Mouse (Mus musculus) kidney, postnatal 25 days (tissue): Measurements from ENCODE around the gene Cadps.

ENCODE experiments used
- DNase-seq, 2 experiments: peaks; one replicate each; pipeline ENCODE4 v3.0.0; 2021; ENCODE audit warnings: mixed read lengths in 2 of 2

Gene Cadps

DNA sequence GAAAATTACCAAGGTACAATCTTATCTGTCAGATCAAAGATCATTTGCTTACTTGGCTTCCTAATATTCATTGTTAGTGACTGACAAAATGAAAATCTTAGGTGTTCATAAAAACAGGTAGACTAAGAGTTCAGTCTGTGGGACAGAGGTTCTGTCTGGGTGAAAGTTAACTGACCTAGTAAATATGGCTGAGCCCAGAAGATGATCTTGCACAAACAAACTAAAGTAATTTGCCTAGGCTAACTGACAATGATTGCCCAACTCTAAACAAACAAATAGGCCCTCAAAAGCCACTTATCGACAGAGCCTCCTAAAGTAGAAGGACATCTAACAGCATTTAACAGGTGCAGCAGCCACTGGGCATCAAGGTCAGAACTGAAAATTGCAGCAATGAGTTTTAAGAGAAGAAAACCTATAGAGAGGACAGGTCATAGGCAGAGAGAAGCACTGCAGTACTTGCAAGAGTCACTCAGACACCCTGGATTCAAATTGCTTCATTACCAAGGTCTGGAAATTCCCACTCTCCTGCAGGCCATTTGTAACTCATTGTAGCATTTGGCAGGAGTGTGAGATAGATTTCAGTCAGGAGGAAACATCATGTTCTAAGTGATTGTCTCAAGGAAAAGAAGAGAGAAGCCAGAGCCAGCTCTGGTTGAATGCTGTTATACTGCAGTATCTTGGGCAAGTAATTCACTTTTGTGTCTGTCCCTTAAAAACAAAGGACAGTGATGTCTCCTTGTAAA lies 100.3 kb downstream of the Cadps start:
- DNase-seq: no peak

- DNase-seq: no peak
These were observed 104.1 kb downstream of the Cadps start for GRCm38 (mm10) chr14:12718766-12719165.

GRCm38 (mm10) chr14:12715906-12716659 lies 106.8 kb downstream of the Cadps start:
- no peak for DNase-seq

DNA sequence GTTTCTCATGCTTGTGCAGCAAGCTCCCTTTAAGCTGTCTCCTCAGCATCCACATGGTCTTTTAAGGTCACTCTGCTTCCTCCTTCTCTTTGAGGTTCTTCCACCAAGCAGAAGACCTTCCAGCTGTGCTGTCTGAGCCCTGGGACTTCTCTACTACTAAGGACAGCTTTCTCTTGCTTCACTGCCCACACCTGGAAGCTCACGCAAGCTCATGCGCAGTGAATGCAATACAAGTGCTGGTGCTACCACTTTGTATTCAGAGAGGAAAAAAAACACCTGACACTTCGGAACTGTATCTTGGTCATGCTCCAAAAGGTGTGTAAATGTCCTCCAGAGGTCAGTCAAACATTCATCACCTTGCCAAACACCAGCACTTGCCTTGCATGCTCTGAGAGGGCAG lies 115.5 kb downstream of the Cadps start:
- DNase-seq: no peak

DNA sequence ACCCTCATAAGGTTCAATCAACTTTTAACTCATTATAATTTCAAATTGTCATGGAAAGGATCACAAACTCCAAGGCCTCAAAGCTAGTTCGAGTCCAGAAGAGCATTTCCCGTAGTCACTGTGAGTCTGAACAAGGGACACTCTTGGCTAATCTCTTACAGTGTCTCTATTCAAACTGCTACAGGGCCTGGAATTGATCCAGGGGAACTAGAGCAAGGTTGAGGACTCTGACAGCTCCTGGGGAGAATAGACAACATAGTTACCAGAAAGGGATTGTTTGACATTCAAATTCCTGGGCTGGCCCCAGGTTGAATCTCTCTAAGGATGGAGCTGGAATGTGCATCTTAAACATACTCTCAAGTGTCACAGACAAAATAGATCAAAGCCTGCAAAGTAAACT lies 118.4 kb downstream of the Cadps start:
- no peak for DNase-seq

- DNase-seq: no peak
These were observed 132.7 kb downstream of the Cadps start for GRCm38 (mm10) chr14:12690201-12690600.

DNA sequence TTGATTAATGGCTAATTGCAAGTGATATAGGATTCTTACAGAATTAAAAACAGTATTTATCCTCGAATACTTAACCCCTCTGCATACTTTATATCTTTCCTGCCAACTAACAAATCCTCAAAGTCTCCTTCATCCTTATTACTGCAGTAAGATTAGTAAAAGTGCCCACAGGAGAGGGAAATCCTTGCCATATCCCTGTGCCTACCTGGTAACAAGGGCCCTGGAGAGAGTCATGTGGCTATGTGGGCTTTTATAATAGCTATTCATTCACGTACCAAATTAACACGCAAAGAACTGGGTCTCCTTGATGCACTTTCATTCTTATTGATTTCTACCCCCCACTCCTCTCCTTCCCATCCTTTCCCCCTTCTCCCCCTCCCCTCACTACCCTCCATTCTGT lies 137.9 kb downstream of the Cadps start:
- DNase-seq: no peak

DNA sequence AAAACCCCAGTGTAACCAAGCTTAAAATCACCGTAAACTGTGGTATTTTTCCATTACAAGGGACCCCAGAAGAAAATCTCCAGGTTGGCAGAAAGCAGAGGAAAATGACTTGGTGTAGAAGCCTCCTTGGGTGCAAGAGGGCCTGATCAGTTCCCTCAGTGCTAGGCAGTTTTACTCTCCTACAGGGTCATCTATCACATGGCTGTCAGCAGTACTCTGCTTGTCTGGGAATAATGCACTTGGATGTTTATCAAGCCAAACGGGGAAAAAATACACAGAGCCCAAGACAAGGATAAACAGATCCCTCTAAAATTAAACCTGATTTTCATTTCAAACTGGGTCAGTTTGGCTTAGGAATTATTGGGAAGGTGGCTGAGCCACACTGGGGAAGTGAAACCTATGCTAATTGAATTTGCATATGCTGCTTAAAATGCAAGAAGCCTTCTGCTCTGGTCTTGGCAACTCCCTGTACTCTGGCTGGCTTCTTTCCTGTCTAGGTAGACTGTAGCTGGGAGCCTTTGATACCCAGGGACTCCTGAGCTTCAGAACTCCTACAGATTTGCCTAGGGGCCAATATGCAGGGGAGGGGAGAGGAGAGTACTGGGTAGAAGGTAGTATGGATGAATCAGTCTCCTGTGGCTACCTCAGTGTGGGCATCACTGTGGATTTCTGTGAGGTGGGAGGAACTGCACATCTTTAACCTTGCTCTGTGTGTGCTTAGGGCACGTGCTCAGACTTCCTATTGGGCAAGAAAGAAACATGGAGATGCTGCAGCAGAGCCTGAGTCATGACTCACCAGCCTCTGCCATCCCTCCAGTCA lies 141.8 kb downstream of the Cadps start:
- DNase-seq: no peak

- DNase-seq: no peak
These were observed 161.4 kb downstream of the Cadps start for GRCm38 (mm10) chr14:12661430-12661829.

GRCm38 (mm10) chr14:12657351-12657750 lies 165.5 kb downstream of the Cadps start:
- no peak for DNase-seq

- no peak for DNase-seq
These were observed 179.9 kb downstream of the Cadps start for GRCm38 (mm10) chr14:12642868-12643512.

DNA sequence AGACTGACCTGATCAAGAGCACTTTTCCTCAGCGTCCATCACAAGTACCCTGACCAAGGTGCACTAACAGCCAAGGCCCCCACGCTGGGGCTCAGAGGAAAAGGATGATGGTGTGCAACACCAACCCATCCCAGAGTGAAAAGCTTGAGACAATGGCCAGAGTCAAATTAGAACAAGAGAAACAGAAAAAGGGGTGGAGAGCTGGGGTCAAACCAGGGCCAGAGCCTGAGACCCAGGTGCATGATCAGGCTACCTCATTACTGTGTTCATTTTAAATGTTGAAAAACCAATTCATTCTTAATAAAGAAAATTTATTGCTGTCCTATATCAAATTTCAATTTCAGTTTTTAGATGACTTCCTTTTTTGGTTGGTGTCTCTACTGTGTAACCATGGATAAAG lies 184.1 kb downstream of the Cadps start:
- no peak for DNase-seq

- DNase-seq: no peak
These were observed 185.6 kb downstream of the Cadps start for GRCm38 (mm10) chr14:12637121-12637754.

GRCm38 (mm10) chr14:12624256-12625130 lies 198.4 kb downstream of the Cadps start:
- no peak for DNase-seq

DNA sequence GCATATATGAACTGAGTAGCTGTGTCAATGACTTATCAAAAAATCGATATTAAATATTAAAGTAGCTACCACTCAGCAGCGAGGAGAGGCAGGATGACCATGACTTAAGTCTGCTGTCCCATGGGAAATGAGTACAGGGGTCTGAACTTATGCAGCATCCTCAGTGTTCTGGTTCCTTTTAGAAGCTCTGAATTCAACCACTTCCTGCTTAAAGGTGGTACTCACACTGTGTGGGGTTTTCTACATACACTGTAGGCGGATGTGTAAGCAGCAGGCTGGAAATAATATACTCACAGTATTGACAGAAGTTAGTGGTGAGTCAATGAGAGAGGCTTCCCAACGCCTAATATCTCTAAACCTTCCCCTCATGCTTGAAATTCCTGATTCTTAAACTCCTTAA lies 215.9 kb downstream of the Cadps start:
- no peak for DNase-seq

DNA sequence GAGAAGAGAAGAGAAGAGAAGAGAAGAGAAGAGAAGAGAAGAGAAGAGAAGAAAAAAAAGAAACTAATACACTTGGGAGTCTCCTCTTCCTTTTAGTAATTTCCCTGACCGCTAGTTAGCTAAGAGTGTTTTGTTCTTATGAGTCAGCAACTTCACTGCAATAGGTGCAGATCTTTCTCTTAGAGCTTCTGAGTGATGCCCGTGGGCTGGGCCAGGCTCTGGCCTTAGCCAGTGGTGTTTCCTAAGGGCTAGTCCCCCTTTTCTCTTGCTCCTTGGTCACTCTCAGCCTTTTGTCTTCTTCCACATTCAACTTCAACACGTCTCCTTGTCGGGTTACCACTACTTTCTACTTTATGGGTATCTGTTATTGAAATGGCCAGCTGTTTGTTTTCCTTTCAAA lies 216.7 kb downstream of the Cadps start:
- no peak for DNase-seq

GRCm38 (mm10) chr14:12602080-12602479 lies 220.8 kb downstream of the Cadps start:
- no peak for DNase-seq

GRCm38 (mm10) chr14:12595326-12595725 lies 227.6 kb downstream of the Cadps start:
- DNase-seq: no peak

- DNase-seq: no peak
These were observed 230.3 kb downstream of the Cadps start for GRCm38 (mm10) chr14:12592472-12593075.

DNA sequence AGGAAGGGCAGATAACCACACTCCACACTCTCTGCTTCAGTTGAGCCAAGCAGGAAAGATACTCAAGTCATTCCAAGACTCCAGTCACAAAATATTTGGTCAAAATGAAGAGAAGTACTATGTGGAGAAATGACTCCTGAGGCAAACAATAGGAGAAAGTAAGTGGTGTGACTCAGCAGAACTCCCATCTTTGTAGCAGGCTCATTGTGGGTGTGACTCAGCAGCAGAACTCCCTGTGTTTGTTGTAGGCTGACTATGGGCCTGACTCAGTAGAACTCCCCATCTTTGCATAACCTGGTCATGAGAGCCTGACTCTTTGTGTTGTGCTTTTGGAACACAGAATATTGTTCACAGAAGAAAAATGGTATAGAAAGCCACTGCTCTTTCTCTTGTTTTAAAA lies 231.1 kb downstream of the Cadps start:
- no peak for DNase-seq

- no peak for DNase-seq
These were observed 239.3 kb downstream of the Cadps start for GRCm38 (mm10) chr14:12583536-12583935.
